Mouse (Mus musculus): Measurements from ENCODE around the gene S100a7a. TPM values are rescaled to one million over a fixed set of nuclear protein-coding genes. Genes with fewer than 3 reads are reported as not detected.

S100a7a gene
- polyA plus RNA-seq (2015; fragmentation: Nextera tagmentation; extraction: Ambion mirVana), result 0.28 and 0.38 TPM in 2 replicates

DNA sequence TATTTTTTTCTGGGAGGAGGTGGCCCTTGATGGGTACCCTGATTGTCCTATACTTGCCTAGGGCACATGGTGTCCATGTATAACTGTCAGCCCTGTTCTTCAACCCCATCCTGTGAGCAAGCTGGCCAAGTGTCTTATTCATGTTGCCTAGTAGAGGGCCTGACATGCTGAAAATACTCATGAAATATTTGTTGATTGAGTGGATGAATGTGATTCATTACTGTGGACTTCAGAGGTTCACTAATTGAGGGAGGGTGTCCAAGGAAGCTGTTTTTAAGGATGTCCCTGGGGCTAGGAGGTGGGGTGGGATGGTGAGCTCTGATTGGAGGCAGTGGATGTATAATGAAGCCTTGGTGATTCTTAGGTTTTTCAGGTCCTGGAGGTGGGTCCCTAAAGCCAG is at the start of gene S100a7a:
Gene S100a7a (plus strand): TSS at position 301 of the 400 bp plus-strand sequence.
- no peak for DNase-seq (ENCODE audit: low spot score)

- no peak for DNase-seq (ENCODE audit: low spot score)
Observed at GRCm38 (mm10) chr3:90604416-90604815, 49.4 kb upstream of the S100a7a start.

DNA sequence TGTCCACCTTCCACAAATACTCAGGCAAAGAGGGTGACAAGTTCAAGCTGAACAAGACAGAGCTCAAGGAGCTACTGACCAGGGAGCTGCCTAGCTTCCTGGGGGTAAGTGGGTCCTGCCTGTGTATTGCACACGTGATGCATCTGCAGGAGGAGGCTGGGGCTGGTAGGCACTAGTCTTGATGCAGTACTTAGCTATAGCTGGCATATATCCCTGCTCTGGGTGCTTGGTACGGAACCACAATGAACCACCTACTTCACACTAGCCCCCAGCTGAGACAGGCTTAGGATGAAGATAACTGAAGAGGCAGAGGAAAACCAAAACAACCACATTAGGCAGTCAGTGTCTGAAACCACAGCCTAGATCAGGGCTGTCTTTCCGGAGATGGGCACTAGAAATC is 48.8 kb upstream of the S100a7a start:
- peak; percentile 21 for DNase-seq (ENCODE audit: low spot score)

DNA sequence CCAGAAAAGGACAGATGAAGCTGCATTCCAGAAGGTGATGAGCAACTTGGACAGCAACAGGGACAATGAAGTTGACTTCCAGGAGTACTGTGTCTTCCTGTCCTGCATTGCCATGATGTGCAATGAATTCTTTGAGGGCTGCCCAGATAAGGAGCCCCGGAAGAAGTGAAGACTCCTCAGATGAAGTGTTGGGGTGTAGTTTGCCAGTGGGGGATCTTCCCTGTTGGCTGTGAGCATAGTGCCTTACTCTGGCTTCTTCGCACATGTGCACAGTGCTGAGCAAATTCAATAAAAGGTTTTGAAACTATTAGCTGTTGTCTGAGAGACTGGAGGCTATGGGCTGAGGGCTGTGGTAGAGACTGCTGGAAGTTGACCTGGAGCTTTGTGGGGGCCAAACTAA is 48.1 kb upstream of the S100a7a start:
- DNase-seq (ENCODE audit: low spot score), result no peak

- no peak for DNase-seq (ENCODE audit: low spot score)
Observed at GRCm38 (mm10) chr3:90606185-90606584, 47.6 kb upstream of the S100a7a start.

GRCm38 (mm10) chr3:90607361-90607760 is 46.5 kb upstream of the S100a7a start:
- no peak for DNase-seq (ENCODE audit: low spot score)

DNA sequence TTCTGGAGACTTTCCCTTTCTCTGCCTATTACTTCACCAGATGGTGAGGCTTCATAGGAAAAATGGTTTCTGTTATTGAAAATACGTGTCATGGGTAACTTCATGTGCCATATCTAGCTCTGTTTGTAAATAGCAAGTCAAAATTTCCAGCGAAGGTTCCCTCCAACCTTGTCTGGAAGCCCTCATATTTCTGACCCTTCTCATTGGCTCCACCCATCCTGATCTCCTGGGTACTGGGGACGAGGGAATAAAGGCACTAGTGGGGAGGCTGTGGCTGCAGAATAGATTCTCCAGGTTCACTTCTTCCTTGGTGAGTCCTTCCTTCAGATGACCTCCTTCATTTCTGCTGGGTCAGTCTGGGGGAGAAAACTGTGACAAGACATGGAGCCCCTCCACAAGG is 45.6 kb upstream of the S100a7a start, which contains the start of gene S100a5:
Gene S100a5 (plus strand): TSS at position 301 of the 400 bp plus-strand sequence.
- DNase-seq (ENCODE audit: low spot score), result no peak

GRCm38 (mm10) chr3:90609102-90609501 is 44.7 kb upstream of the S100a7a start:
- no peak for DNase-seq (ENCODE audit: low spot score)

GRCm38 (mm10) chr3:90611494-90611893 is 42.3 kb upstream of the S100a7a start:
- DNase-seq (ENCODE audit: low spot score), result no peak

- DNase-seq (ENCODE audit: low spot score), result no peak
Observed at GRCm38 (mm10) chr3:90612061-90612460, 41.8 kb upstream of the S100a7a start.

DNA sequence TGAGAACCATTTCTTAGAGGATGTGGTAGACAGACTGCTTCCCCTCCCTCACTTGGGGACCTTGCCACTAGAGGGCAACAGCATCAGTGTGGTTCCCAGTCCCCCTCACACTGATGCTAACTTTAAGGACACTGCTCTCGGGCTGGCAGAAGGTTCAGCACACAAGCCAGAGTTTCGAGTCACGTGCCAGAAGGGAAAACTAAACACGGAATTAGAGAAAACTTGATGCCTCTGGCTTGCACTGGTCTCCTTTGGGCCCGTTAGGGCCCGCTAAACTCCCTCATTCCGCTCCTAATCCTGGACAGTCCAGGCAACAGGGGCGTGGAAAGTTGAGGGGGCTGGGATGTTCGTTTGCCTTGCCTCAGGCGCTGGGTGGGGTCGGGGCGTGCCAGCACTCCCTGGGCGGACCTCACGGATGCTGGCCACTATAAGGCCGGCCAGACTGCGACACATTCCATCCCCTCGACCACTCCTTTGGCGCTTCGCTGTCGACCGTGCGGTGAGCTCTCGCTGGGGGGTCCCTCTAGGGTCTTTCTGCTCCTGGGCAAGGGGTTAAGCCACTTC is 41.0 kb upstream of the S100a7a start, which contains the start of gene S100a6:
Gene S100a6 (plus strand): TSS at position 155 of the 564 bp plus-strand sequence.
- DNase-seq (ENCODE audit: low spot score), result peak; percentile 86

DNA sequence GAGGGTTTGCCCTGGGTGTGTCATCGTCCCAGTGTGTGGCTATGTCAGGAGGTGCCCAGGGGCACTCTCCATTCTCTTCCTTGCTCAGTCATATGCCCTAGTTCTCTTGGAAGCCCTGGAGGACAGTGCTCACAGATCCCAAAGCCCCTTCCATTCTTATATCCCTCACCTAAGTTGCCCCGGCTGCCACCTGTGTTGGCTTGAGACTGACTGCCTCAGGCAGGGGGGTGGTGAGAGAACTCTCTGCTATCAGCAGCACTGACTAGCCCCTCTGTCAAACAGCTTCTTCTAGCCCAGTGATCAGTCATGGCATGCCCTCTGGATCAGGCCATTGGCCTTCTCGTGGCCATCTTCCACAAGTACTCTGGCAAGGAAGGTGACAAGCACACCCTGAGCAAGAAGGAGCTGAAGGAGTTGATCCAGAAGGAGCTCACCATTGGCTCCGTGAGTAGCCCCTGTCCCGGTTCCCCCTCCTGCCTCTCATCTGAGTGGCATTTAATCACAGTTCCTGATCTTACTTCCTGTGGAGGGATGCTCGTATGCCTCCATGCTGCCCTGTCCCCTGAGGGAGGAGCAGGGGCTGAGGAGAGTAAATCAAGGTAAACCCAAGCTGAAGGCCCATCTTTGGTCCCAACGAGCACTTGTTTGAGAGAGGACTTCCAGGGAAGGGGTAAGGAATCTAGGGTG is 40.2 kb upstream of the S100a7a start:
- DNase-seq (ENCODE audit: low spot score), result no peak

- no peak for DNase-seq (ENCODE audit: low spot score)
Observed at GRCm38 (mm10) chr3:90614148-90614530, 39.7 kb upstream of the S100a7a start.

- DNase-seq (ENCODE audit: low spot score), result no peak
Observed at GRCm38 (mm10) chr3:90614611-90615251, 39.1 kb upstream of the S100a7a start.

DNA sequence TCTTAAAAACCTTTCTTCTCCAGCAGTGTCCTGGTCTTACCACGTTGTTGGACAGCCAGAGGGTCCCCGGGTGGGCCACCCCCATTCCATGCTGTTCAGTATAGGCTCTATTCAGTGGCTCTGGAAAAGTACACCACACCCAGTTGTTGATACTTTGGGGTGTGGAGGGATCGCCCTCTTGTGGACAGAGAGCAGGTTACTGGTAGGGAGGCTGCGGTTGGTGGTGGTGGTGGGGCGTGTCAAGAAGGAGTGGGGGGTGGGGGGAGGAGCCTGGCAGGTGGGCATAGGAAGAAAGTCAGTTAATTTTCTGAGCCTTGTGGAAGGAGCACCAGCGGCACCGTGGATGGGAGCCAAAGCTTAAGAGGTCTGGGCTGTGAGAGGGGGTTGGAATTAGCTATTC is 38.4 kb upstream of the S100a7a start:
- peak; percentile 87 for DNase-seq (ENCODE audit: low spot score)

DNA sequence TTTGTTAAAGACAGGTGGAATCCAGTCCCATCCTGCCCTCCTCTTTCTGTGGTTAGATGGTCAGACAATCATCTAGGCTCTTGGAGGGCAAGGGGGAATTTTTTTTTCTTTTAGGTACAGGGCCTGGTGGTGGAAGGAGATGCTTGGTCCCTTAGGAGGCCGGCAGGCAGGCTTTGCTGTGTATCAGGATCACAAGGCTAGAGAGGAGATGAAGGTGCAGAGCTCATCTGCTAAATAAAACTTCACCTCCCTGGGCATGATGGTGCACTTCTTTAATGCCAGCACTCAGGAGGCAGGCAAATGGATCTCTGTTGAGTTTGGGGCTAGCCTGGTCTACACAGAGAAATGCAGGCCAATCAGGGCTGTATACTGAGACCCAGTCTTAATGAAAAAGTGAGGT is 37.9 kb upstream of the S100a7a start:
- DNase-seq (ENCODE audit: low spot score), result no peak

DNA sequence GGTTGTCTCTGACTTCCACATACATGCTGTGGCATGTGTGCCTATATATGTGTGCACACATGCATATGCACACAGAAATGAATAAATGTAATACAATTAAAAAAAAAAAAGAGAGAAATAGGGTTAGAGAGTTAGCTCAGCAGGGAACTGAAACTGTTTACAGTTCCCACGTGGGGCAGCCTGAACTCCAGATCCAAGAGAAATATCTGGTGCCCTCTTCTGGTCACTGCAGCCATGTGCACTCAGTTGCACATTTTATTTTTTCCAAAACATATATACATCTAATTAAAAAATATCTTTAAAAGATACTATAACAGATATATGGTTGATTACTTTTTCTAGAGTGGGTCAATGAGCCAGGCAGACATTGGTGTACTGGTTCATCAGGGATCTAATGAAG is 36.2 kb upstream of the S100a7a start:
- DNase-seq (ENCODE audit: low spot score), result no peak

DNA sequence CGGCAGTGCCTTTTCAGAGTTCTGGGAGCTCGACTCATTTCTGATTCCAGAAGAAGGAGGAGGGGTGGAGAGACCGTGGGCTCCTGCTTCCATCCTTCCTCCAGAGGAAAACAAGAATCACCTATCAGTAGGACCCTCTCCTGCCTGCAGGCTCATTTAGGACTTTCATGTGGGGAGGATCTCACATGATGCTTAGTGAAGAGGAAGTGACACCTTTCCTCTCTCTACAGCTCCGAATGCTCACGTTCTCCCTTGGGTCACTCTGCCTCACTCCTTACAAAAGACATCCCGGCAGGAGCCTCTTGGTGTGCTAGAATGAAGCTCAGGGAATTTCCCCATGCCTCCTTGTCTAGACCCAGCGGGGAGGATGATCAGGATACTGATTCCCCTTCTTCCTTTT is 32.3 kb upstream of the S100a7a start:
- DNase-seq (ENCODE audit: low spot score), result no peak

- peak; percentile 39 for DNase-seq (ENCODE audit: low spot score)
Observed at GRCm38 (mm10) chr3:90623435-90624071, 30.3 kb upstream of the S100a7a start.

DNA sequence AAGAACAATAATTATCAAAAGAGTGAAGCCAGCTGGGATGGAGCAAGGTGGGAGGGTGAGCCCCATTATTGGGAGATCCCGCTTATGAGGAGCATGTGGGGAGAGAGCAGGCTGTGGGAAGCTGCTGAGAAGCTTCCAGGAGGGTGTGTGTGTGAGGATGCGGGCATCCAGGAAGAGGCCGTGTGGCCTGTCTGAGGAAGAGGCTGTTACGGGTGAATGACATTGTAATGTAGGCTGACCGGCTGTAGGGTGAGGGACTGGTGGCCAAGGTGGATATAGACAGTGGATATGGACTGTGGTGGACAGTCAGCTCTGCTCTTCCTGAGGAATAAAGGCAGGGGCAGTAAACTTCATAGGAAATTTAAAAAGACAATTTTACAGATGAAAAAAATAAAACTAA is 28.3 kb upstream of the S100a7a start:
- no peak for DNase-seq (ENCODE audit: low spot score)

DNA sequence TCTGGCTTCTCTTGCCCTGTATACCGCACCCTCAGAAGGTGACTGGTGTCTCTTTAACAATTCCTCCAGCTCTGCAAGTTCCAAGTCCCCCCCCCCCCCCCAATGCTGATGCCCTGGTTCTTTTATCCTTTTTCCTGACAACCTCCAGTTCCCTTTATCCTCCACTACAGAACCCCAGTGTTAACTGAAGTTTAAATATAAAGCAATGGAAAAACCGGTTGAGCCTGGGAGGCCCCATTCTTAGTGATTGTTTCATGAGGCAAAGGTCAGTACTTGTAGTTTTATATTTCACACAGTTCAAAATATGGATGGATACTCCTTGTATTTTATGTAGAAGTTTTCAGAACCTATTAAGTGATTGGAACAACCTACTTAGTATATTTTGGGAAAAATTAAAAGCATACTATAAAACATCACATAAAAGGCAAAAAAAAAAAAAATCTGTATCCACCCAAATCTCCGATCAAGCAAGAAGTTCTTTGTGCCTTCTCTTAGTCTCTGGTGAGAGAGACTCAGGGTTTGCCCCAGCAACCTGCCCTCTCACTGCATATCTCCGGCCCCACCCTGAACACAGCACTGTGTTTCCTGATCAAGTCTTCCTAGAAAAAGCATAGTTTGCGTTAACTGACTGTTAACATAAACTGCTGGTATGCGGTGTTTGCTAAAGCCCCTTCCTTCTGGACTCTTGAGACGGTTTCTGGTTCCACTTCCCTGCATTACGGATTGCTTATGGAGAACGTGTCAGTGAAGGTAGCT is 27.4 kb upstream of the S100a7a start:
- DNase-seq (ENCODE audit: low spot score), result no peak
